Mouse (Mus musculus) thymus, adult 2 months (tissue): ENCODE results near the gene Lingo1. TPM values are rescaled to one million over a fixed set of nuclear protein-coding genes. Genes with fewer than 3 reads are reported as not detected.
A peak's percentile ranks its signal among the peaks of the same experiment; 100 is the strongest.

ENCODE experiments used
- DNase-seq: peaks from one replicate; pipeline ENCODE4 v3.0.0; 2021
- H3K27ac ChIP-seq: fragments of 200-500 bp; 2 replicates; pipeline ENCODE4 v1.5.1; 2012; ENCODE audit warnings: low read length, control low read depth; ENCODE audit not compliant: control insufficient read depth, insufficient read depth
- H3K27me3 ChIP-seq: fragments of 200-500 bp; 2 replicates; pipeline ENCODE4 v1.6.1; 2012; ENCODE audit warnings: mild to moderate bottlenecking, low read length, moderate library complexity, mixed read lengths; ENCODE audit not compliant: control insufficient read depth, insufficient read depth
- H3K36me3 ChIP-seq: fragments of 200-500 bp; 2 replicates; pipeline ENCODE4 v1.6.1; 2012; ENCODE audit warnings: mild to moderate bottlenecking, low read length, moderate library complexity; ENCODE audit not compliant: control insufficient read depth, insufficient read depth
- H3K4me1 ChIP-seq: fragments of 200-500 bp; replicated peaks from 2 replicates; pipeline ENCODE4 v1.6.1; 2012; ENCODE audit warnings: low read length; ENCODE audit not compliant: control insufficient read depth, insufficient read depth
- H3K4me3 ChIP-seq: fragments of 200-500 bp; 2 replicates; pipeline ENCODE4 v1.5.1; 2012; ENCODE audit warnings: mild to moderate bottlenecking, low read length, control low read depth, moderate library complexity; ENCODE audit not compliant: control insufficient read depth, insufficient read depth
- CTCF ChIP-seq: fragments of 200-500 bp; IDR thresholded peaks from 2 replicates; pipeline ENCODE4 v1.5.1; 2012; ENCODE audit warnings: mild to moderate bottlenecking, control low read depth, low read length, moderate library complexity, borderline replicate concordance; ENCODE audit not compliant: control insufficient read depth, poor library complexity, insufficient read depth; ENCODE audit errors: extremely low read depth
- POLR2A ChIP-seq: fragments of 200-500 bp; IDR thresholded peaks from 2 replicates; pipeline ENCODE4 v1.6.1; 2012; ENCODE audit warnings: mild to moderate bottlenecking, low read length, control low read depth, moderate library complexity; ENCODE audit not compliant: control insufficient read depth, poor library complexity, insufficient read depth; ENCODE audit errors: extremely low read depth
- WGBS: fragments of 180-500 bp; shearing (Covaris S2); methylation state at CpG from one replicate; pipeline ENCODE4 v1.1.7; 2018; 5-methylcytosine and 5-hydroxymethylcytosine counted together
- polyA plus RNA-seq: library from polyadenylated mRNA; depleted of rRNA; stranded (reverse); fragments of >200 nt; gene quantifications from 2 replicates; pipeline ENCODE4 v1.2.3, GENCODE M21; 2012

Lingo1 gene
- polyA plus RNA-seq, 1 experiment: 5.2 TPM

- H3K4me1 ChIP-seq: no peaks in the 10 kb centered on the region
- no peaks in the 10 kb centered on the region for H3K27me3 ChIP-seq
- no peak for DNase-seq
- no peaks in the 10 kb centered on the region for H3K36me3 ChIP-seq
- 86% methylated on average over 14 of the region's 14 CpGs for WGBS
- H3K4me3 ChIP-seq: no peak overlapping the region
- no peak for TF ChIP-seq POLR2A
- TF ChIP-seq CTCF: no peak
- no peak overlapping the region for H3K27ac ChIP-seq
Observed at GRCm38 (mm10) chr9:56746195-56746925, 49.9 kb downstream of the Lingo1 start.

- H3K27ac ChIP-seq: no peak overlapping the region
- 1% methylated on average over 5 of the region's 5 CpGs for WGBS
- H3K4me1 ChIP-seq: no peaks in the 10 kb centered on the region
- DNase-seq: no peak
- no peaks in the 10 kb centered on the region for H3K36me3 ChIP-seq
- H3K27me3 ChIP-seq: no peaks in the 10 kb centered on the region
- no peak overlapping the region for H3K4me3 ChIP-seq
- TF ChIP-seq CTCF (no peak), POLR2A (no peak)
Observed at GRCm38 (mm10) chr9:56744369-56744768, 51.9 kb downstream of the Lingo1 start.

DNA sequence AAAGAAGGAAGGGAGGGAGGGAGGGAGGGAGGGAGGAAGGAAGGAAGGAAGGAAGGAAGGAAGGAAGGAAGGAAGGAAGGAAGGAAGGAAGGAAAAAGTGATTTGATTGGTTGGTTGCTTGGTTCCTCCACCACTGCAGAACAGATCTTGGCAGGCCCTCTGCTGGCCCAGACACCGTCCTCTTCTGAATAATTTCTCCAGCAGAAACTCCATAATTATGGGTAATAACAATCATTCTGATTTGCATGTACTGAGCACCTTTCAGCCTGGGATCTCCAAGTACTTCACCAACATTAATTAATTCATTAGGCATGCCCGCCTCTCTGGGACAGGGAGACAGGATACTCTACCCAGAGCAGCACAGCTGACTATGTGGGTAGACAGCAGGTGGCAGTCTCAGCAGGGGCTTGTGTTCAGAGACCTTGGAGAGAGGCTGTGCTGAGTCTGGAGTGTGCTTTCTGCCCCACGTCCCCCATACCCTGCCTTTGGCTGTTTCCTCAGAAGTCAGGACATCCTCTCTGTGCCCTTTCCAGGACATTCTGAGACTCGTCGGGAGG is 57.0 kb downstream of the Lingo1 start:
- DNase-seq: no peak
- Histone ChIP-seq H3K4me1 (no peaks in the 10 kb centered on the region), H3K27me3 (no peaks in the 10 kb centered on the region), H3K36me3 (no peaks in the 10 kb centered on the region), H3K4me3 (no peak overlapping the region), H3K27ac (no peak overlapping the region)
- 74% methylated on average over 5 of the region's 5 CpGs for WGBS
- TF ChIP-seq CTCF (no peak), POLR2A (no peak)

GRCm38 (mm10) chr9:56738261-56739171 is 57.8 kb downstream of the Lingo1 start:
- H3K27me3 ChIP-seq: no peaks in the 10 kb centered on the region
- H3K27ac ChIP-seq: no peak overlapping the region
- 50% methylated on average over 9 of the region's 9 CpGs for WGBS
- no peaks in the 10 kb centered on the region for H3K36me3 ChIP-seq
- no peak overlapping the region for H3K4me3 ChIP-seq
- no peaks in the 10 kb centered on the region for H3K4me1 ChIP-seq
- no peak for TF ChIP-seq POLR2A
- no peak for TF ChIP-seq CTCF
- peak; percentile 40 for DNase-seq

DNA sequence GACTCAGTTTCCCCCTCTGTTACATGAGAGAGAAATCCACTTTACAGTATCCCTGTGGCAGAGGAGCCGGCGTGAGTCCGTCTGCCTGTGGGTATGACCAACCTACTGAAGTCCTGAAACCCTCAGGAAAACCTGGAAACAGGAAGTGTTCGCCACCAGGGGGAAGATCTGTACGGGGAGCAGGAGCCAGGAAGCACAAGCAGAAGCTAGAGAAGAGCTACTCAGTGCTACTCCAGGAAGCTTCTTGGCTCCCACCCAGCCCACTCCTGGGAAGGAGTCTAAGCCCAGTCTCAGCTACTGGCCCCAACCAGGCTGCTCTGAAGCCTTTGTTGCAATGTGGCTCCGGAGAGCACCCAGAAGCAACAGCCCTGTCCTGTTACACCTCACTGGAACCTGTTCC is 61.9 kb downstream of the Lingo1 start:
- no peaks in the 10 kb centered on the region for H3K4me1 ChIP-seq
- no peaks in the 10 kb centered on the region for H3K27me3 ChIP-seq
- TF ChIP-seq CTCF (no peak), POLR2A (no peak)
- no peaks in the 10 kb centered on the region for H3K36me3 ChIP-seq
- no peak for DNase-seq
- WGBS: 56% methylated on average over 6 of the region's 6 CpGs
- H3K27ac ChIP-seq: no peak overlapping the region
- H3K4me3 ChIP-seq: no peak overlapping the region

DNA sequence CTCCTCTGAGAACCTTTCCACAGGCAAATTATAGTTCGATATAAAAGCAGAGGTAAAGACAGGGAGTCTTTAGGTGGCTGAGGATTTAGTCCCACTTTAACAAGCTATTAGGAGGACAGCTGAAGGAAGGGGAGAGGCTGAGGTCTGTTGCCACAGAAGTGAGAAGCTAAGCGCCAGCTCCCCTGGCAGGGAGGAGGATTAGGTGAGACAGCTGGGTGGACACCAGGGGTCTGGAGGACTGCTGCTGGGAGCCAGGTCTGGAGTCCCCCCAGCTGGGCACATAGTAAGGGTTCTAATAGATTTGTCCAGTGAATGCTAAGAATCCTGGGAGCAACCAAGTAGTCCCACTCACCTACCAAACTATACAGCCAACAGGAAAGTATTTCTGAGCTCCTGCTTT is 65.3 kb downstream of the Lingo1 start:
- H3K36me3 ChIP-seq: no peaks in the 10 kb centered on the region
- H3K27ac ChIP-seq: no peak overlapping the region
- H3K4me3 ChIP-seq: no peak overlapping the region
- no peaks in the 10 kb centered on the region for H3K4me1 ChIP-seq
- no peaks in the 10 kb centered on the region for H3K27me3 ChIP-seq
- no peak for TF ChIP-seq CTCF
- no peak for TF ChIP-seq POLR2A
- DNase-seq: no peak
- WGBS: 55% methylated on average over 2 of the region's 2 CpGs
